Mouse (Mus musculus): ENCODE data around the gene Mthfd1. TPM values are rescaled to one million over a fixed set of nuclear protein-coding genes. Genes with fewer than 3 reads are reported as not detected.
A peak's percentile ranks its signal among the peaks of the same experiment; 100 is the strongest.

Mthfd1 gene
- polyA plus RNA-seq, 1 experiment: 30.6 TPM

DNA sequence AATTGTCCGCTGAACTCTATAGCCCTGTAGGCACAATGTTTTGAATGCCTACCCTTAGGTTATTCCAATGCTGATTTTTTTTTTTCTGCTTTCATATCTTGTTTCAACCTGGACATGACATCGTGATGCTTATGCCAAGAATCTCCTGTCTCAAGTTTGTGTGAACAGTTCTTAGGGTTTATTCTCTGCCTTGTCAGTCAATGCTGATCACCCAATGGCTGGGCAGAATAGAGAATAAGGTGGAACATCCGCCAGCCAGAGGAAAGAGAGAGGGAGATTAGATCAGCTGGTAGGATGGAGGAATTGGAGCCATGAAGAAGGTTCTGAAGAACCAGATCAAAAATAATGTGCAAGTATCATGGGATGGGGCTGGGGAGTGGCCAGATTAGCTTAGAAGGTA is 5.6 kb downstream of the Mthfd1 start:
- TF ChIP-seq FLI1 (IDR thresholded peaks at IDR 0.05; ENCODE audit: low read length): no peak
- no peak for TF ChIP-seq GATA1 (IDR thresholded peaks at IDR 0.05; ENCODE audit: borderline replicate concordance, low read length)
- no peaks in the 10 kb centered on the region for H3K27me3 ChIP-seq (replicated peaks)
- peaks cover 14% of the 10 kb centered on the region for H3K36me3 ChIP-seq (replicated peaks; ENCODE audit: low read length)
- no peak overlapping the region for H3K4me3 ChIP-seq (replicated peaks)
- H3K4me1 ChIP-seq: peaks cover 63% of the 10 kb centered on the region
- no peaks in the 10 kb centered on the region for H3K9me3 ChIP-seq

DNA sequence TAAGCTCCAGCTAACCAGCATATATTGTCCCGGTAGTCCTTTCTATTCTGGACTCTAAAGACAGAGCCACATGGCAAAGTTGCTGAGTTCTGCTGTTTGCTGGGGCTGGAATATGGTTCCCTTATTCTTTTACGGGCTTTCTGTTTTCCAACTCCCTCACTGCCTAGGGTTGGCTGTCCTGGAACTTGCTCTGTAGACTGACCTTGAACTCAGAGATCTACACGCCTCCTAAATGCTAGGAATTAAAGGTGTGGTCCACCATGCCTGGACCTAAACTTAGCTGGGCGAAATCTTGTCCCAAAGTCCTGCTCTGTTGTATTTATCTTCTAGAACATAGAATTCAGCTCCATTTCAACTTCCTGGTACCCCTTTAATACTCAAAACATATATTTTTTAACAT is 6.5 kb downstream of the Mthfd1 start:
- Histone ChIP-seq H3K9me3 (no peaks in the 10 kb centered on the region), H3K4me3 (replicated peaks) (no peak overlapping the region), H3K27me3 (replicated peaks) (no peaks in the 10 kb centered on the region), H3K4me1 (peaks cover 58% of the 10 kb centered on the region), H3K36me3 (replicated peaks; ENCODE audit: low read length) (peaks cover 18% of the 10 kb centered on the region)
- TF ChIP-seq GATA1 (IDR thresholded peaks at IDR 0.05; ENCODE audit: borderline replicate concordance, low read length): no peak
- no peak for TF ChIP-seq FLI1 (IDR thresholded peaks at IDR 0.05; ENCODE audit: low read length)

DNA sequence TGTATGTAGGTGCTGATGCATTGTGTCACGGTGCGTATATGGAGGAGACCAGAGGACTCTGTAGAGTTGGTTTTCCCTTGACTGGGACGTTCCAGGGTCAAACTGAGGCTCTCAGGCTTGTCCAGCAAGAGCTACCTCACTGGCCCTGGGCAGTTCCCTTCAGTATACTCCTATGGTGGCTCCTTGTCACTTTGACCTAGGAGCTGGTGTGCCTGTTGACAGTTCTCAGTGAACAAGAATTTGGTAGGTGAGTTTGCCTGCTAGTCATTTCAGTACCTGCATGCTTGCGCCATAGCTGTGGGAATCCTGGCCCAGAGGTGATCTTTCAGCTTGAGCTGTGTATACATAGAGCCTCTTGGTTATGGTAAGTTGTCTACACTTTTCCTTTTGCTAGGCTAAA is 7.8 kb downstream of the Mthfd1 start:
- H3K36me3 ChIP-seq (replicated peaks; ENCODE audit: low read length): peaks cover 24% of the 10 kb centered on the region
- H3K9me3 ChIP-seq: no peaks in the 10 kb centered on the region
- no peak for TF ChIP-seq GATA1 (IDR thresholded peaks at IDR 0.05; ENCODE audit: borderline replicate concordance, low read length)
- TF ChIP-seq FLI1 (IDR thresholded peaks at IDR 0.05; ENCODE audit: low read length): no peak
- peaks cover 51% of the 10 kb centered on the region for H3K4me1 ChIP-seq
- H3K27me3 ChIP-seq (replicated peaks): no peaks in the 10 kb centered on the region
- no peak overlapping the region for H3K4me3 ChIP-seq (replicated peaks)

DNA sequence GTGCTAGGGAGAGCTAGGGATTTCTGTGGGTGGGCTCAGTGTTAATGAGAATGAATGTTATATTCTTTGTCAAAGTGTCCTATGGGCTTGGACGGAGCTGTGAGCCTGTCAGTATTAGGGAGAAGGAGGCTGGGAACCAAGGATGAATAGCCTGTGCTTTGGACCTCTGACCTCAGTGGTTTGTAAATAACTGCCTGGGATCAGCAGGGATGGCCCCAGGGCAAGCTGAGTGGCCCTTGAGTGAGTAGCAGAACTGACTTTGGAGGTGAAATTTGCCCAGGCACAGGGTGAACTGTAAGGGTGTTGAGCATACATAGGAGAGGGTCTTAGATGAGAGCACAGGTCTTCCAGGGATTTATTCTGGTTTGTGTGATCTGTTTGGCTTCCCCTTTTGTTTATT is 8.8 kb downstream of the Mthfd1 start:
- peaks cover 49% of the 10 kb centered on the region for H3K4me1 ChIP-seq
- H3K36me3 ChIP-seq (replicated peaks; ENCODE audit: low read length): peaks cover 30% of the 10 kb centered on the region
- H3K9me3 ChIP-seq: no peaks in the 10 kb centered on the region
- TF ChIP-seq FLI1 (IDR thresholded peaks at IDR 0.05; ENCODE audit: low read length) (no peak), GATA1 (IDR thresholded peaks at IDR 0.05; ENCODE audit: borderline replicate concordance, low read length) (no peak)
- no peak overlapping the region for H3K4me3 ChIP-seq (replicated peaks)
- H3K27me3 ChIP-seq (replicated peaks): no peaks in the 10 kb centered on the region

DNA sequence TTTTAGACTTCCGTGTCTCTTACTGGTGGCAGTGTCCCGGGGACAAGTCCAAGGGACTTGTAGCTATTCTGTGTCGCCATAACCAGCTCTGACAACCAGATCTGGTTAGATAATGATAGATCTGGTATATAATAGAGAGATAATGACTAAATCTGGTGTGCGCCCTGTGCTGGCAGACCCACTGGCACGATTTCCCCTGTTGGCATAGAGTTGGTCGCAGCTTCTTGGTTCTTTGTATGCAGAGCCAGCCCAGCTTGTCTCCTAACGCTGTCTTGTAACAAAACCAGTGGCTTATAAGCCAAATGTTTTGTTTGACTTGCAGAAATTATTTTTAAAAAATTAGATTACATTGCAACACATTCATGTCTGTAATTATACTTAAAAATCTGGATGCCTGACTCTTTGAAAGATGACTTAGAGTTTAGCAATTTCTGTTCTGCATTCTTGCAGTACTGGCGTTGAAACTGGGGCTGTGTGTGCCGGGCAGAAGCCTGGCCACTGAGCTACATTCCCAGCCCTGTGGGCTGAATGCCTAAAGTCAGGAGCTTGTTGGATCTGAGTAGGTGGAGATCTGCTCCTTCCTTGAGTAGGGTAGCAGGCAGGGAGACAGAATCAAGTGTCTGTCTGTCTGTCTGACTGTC is 9.3 kb downstream of the Mthfd1 start:
- Histone ChIP-seq H3K4me3 (replicated peaks) (peak overlapping the region; percentile 48), H3K36me3 (replicated peaks; ENCODE audit: low read length) (peaks cover 36% of the 10 kb centered on the region)
- no peak for TF ChIP-seq GATA1 (IDR thresholded peaks at IDR 0.05; ENCODE audit: borderline replicate concordance, low read length)
- TF ChIP-seq FLI1 (IDR thresholded peaks at IDR 0.05; ENCODE audit: low read length): no peak

DNA sequence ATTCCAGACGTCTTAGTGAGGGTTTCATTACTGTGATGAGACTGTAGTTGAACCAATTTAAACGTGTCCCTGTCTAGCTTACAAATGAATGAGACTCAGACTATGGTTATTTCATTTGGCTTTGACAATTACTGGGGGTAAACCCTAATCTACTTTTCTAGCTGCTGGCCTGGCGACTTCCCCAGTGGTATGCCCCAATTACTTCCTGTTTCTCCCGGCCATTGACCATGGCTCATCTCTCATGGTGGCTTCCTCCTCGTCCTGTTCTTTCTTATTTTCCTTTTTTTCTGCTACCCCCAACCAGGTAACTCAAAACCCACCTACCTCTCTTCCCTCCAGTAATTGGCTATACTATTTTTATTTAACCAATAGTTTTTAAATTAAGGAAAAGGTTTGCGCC is 9.9 kb downstream of the Mthfd1 start:
- H3K27me3 ChIP-seq (replicated peaks): no peaks in the 10 kb centered on the region
- TF ChIP-seq FLI1 (IDR thresholded peaks at IDR 0.05; ENCODE audit: low read length) (no peak), GATA1 (IDR thresholded peaks at IDR 0.05; ENCODE audit: borderline replicate concordance, low read length) (no peak)
- peak overlapping the region; percentile 56 for H3K4me3 ChIP-seq (replicated peaks)
- no peaks in the 10 kb centered on the region for H3K9me3 ChIP-seq
- H3K4me1 ChIP-seq: peaks cover 50% of the 10 kb centered on the region
- peaks cover 39% of the 10 kb centered on the region for H3K36me3 ChIP-seq (replicated peaks; ENCODE audit: low read length)

More for the DNA sequence above, 9.3 kb downstream of the Mthfd1 start:
- H3K9me3 ChIP-seq: no peaks in the 10 kb centered on the region
- no peaks in the 10 kb centered on the region for H3K27me3 ChIP-seq (replicated peaks)
- H3K4me1 ChIP-seq: peaks cover 50% of the 10 kb centered on the region

DNA sequence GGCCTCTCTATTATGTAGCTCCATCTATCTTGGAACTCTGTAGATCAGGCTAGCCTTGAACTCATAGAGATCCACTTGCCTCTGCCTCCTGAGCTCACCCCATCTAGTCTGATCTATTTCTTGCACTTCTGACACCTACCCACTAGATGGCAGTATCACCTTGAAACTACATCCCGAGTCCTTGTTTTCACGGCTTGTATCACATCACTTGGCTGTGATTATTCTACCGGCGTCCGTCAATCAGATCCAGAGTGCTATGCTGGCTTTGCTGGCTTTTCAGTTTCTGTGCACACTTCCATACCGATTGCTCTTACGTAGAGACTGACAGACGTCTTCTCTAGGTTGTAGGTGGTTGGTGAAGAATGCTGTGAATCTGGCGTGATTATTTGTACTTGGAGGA is 11.8 kb downstream of the Mthfd1 start:
- Histone ChIP-seq H3K36me3 (replicated peaks; ENCODE audit: low read length) (peaks cover 56% of the 10 kb centered on the region), H3K27me3 (replicated peaks) (no peaks in the 10 kb centered on the region), H3K9me3 (no peaks in the 10 kb centered on the region), H3K4me3 (replicated peaks) (no peak overlapping the region), H3K4me1 (peaks cover 51% of the 10 kb centered on the region)
- no peak for TF ChIP-seq FLI1 (IDR thresholded peaks at IDR 0.05; ENCODE audit: low read length)
- no peak for TF ChIP-seq GATA1 (IDR thresholded peaks at IDR 0.05; ENCODE audit: borderline replicate concordance, low read length)

DNA sequence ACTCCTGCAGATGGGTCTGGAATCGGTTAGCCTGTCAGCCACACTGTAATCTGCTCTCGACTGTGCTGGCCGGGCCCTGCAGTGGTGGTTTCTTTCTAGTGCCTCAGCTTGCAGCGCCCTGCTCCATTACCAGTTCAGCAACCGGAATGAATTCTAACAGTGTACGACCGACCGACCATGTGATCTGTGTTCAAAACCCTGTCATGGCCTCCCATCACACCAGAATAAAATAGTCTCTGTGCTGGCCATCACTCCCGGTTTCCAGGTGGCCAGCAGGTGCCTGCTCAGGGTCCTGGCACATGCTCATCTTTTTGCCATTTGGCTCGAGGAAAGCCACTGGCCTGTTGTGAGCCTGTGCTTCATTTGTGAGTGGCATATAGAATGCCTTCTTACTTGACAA is 13.6 kb downstream of the Mthfd1 start:
- no peak for TF ChIP-seq FLI1 (IDR thresholded peaks at IDR 0.05; ENCODE audit: low read length)
- TF ChIP-seq GATA1 (IDR thresholded peaks at IDR 0.05; ENCODE audit: borderline replicate concordance, low read length): no peak
- H3K36me3 ChIP-seq (replicated peaks; ENCODE audit: low read length): peaks cover 58% of the 10 kb centered on the region
- no peak overlapping the region for H3K4me3 ChIP-seq (replicated peaks)
- H3K27me3 ChIP-seq (replicated peaks): no peaks in the 10 kb centered on the region
- no peaks in the 10 kb centered on the region for H3K9me3 ChIP-seq
- H3K4me1 ChIP-seq: peaks cover 39% of the 10 kb centered on the region

DNA sequence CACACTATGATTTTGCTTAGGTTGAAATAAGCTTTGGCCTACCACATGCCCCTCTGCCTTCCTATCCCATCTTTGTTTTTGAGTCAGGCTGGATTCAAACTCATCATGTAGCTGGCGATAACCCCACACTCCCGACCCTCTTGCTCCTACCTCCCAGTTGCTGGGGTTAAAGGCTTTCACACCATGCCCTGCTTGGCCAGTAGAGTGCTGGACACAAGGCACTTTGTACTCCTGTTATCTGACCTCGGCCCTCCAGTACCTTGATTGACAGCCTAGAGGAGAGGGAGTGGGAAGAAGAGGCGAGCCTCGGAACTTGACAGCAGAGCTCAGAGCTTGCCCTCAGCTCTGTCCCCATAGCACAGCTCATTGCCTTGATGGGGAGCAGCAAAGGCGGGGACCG is 14.1 kb downstream of the Mthfd1 start:
- Histone ChIP-seq H3K4me3 (replicated peaks) (no peak overlapping the region), H3K9me3 (no peaks in the 10 kb centered on the region), H3K36me3 (replicated peaks; ENCODE audit: low read length) (peaks cover 62% of the 10 kb centered on the region), H3K27me3 (replicated peaks) (no peaks in the 10 kb centered on the region), H3K4me1 (peaks cover 34% of the 10 kb centered on the region)
- TF ChIP-seq GATA1 (IDR thresholded peaks at IDR 0.05; ENCODE audit: borderline replicate concordance, low read length) (no peak), FLI1 (IDR thresholded peaks at IDR 0.05; ENCODE audit: low read length) (no peak)

DNA sequence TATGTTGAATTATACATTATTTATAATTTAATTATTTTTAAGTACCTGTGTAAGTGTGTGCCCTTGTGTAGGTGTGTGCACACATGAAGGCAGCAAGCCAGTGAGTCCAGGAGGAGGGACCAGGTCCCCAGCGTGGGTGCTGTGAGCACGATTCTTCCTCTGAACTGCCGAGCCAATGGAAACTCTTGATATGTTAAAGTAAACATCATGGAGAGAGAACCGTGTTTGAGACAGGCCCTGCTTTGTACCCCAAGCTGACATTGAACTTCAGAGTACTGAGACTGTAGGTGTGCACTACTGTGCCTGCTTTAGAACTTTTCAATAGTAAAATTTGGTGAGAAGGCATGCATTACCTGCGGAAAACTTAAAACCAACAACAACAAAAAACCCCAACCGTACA is 16.4 kb downstream of the Mthfd1 start:
- H3K36me3 ChIP-seq (replicated peaks; ENCODE audit: low read length): peaks cover 71% of the 10 kb centered on the region
- H3K4me3 ChIP-seq (replicated peaks): no peak overlapping the region
- no peak for TF ChIP-seq FLI1 (IDR thresholded peaks at IDR 0.05; ENCODE audit: low read length)
- no peak for TF ChIP-seq GATA1 (IDR thresholded peaks at IDR 0.05; ENCODE audit: borderline replicate concordance, low read length)
- H3K9me3 ChIP-seq: no peaks in the 10 kb centered on the region
- H3K4me1 ChIP-seq: peaks cover 20% of the 10 kb centered on the region
- no peaks in the 10 kb centered on the region for H3K27me3 ChIP-seq (replicated peaks)

All from megakaryocyte, embryonic 14.5 days (primary cell).